ENCODE assay signal across 9 mouse cellular contexts in genomic region chr12:107980261-107980961, GRCm38 (mm10). TPM values are rescaled to one million over a fixed set of nuclear protein-coding genes. Genes with fewer than 3 reads are reported as not detected.
DNase-seq lines count a peak whose midpoint lies in the region; ATAC-seq and TF ChIP-seq lines count a peak whose summit lies in the region.
"Had no signal": no experiment of that assay in that cellular context is flagged by ENCODE, and none has a peak within 500 bp of the region (broad histone marks: within the 10 kb centered on the region; RNA-seq: fewer than 3 reads in every experiment).

No protein-coding gene starts in this region.

- 1% methylated on average over 51 of the region's 51 CpGs for WGBS in embryonic facial prominence, embryonic 12.5 days
- 2% methylated on average over 51 of the region's 51 CpGs for WGBS in intestine, embryonic 15.5 days
- WGBS in liver, embryonic 16.5 days (ENCODE audit: insufficient replicate concordance): 1% methylated on average over 51 of the region's 51 CpGs

- peak overlapping the region; percentile 31 for H3K4me3 ChIP-seq in left cerebral cortex, adult 2 months
- H3K4me3 ChIP-seq in embryonic facial prominence, embryonic 12.5 days: peak overlapping the region; percentile 35
- peak overlapping the region; percentile 46 for H3K4me3 ChIP-seq in intestine, embryonic 15.5 days (replicated peaks)
- H3K4me3 ChIP-seq in liver, embryonic 16.5 days (ENCODE audit: low read depth, low read length): peak overlapping the region; percentile 42
- H3K4me3 ChIP-seq: myocyte had no signal

- no peak for TF ChIP-seq CTCF in left cerebral cortex, adult 2 months (IDR thresholded peaks at IDR 0.05)

- peak overlapping the region; percentile 63 for H3K27ac ChIP-seq in left cerebral cortex, adult 2 months
- H3K27ac ChIP-seq in embryonic facial prominence, embryonic 12.5 days: peak overlapping the region; percentile 87
- peak overlapping the region; percentile 72 for H3K27ac ChIP-seq in intestine, embryonic 15.5 days
- H3K27ac ChIP-seq in liver, embryonic 16.5 days (ENCODE audit: low read length): no peak overlapping the region

- no peak for DNase-seq in left cerebral cortex, adult 2 months (ENCODE audit: extremely low spot score in 1 of 2, low spot score in 2 of 2)
- DNase-seq in left cerebral cortex, adult 8-10 months (ENCODE audit: low spot score in 2 of 2): no peak
- peak; percentile 59 for DNase-seq in testis, postnatal 14 days (ENCODE audit: low spot score)
- DNase-seq in cerebellum, adult 9-11 months: no peak
- DNase-seq in left cerebral cortex, postnatal 10 days (ENCODE audit: extremely low spot score in 1 of 2, low spot score in 2 of 2): no peak

- H3K36me3 ChIP-seq in embryonic facial prominence, embryonic 12.5 days: no peaks in the 10 kb centered on the region
- H3K36me3 ChIP-seq in intestine, embryonic 15.5 days: no peaks in the 10 kb centered on the region
- H3K36me3 ChIP-seq in liver, embryonic 16.5 days (ENCODE audit: control insufficient read depth, insufficient read depth): no peaks in the 10 kb centered on the region

- H3K27me3 ChIP-seq in embryonic facial prominence, embryonic 12.5 days: no peaks in the 10 kb centered on the region
- H3K27me3 ChIP-seq in intestine, embryonic 15.5 days (replicated peaks): no peaks in the 10 kb centered on the region
- peaks cover 62% of the 10 kb centered on the region for H3K27me3 ChIP-seq in liver, embryonic 16.5 days (ENCODE audit: control insufficient read depth, insufficient read depth, low read depth, low read length)

- H3K4me1 ChIP-seq in embryonic facial prominence, embryonic 12.5 days: peaks cover 73% of the 10 kb centered on the region
- H3K4me1 ChIP-seq in intestine, embryonic 15.5 days (replicated peaks): peaks cover 37% of the 10 kb centered on the region
- H3K4me1 ChIP-seq in liver, embryonic 16.5 days (ENCODE audit: control insufficient read depth, low read depth, low read length): no peaks in the 10 kb centered on the region

- intact Hi-C loops in left cerebral cortex, adult 2 months (cut with DNase I): no loop called here
- intact Hi-C loops in left cerebral cortex, postnatal 10 days (cut with DNase I): no loop called here

- H3K9ac ChIP-seq in embryonic facial prominence, embryonic 12.5 days: peak overlapping the region; percentile 65
- peak overlapping the region; percentile 56 for H3K9ac ChIP-seq in intestine, embryonic 15.5 days
- no peak overlapping the region for H3K9ac ChIP-seq in liver, embryonic 16.5 days (ENCODE audit: low read depth, low read length)

- peak overlapping the region; percentile 57 for H3K4me2 ChIP-seq in embryonic facial prominence, embryonic 12.5 days (replicated peaks)
- peak overlapping the region; percentile 97 for H3K4me2 ChIP-seq in intestine, embryonic 15.5 days (replicated peaks)
- H3K4me2 ChIP-seq in liver, embryonic 16.5 days (ENCODE audit: low read depth, low read length): peak overlapping the region; percentile 57

- H3K9me3 ChIP-seq in embryonic facial prominence, embryonic 12.5 days: no peaks in the 10 kb centered on the region
- H3K9me3 ChIP-seq in intestine, embryonic 15.5 days: no peaks in the 10 kb centered on the region
- no peaks in the 10 kb centered on the region for H3K9me3 ChIP-seq in liver, embryonic 16.5 days (replicated peaks; ENCODE audit: control insufficient read depth, low read length)

- ATAC-seq in embryonic facial prominence, embryonic 12.5 days (ENCODE audit: insufficient number of reproducible peaks, insufficient read depth, low FRiP score, low TSS enrichment): 0 out of 2 replicates have a peak, but pooled peaks have one; percentile 50
- peak; percentile 74 for ATAC-seq in intestine, embryonic 15.5 days
- ATAC-seq in liver, embryonic 16.5 days (ENCODE audit: low read depth): no peak

RNA-seq across cellular contexts. Expression of gene Bcl11b, which starts 23.0 kb away (rescaled TPM):
- 10 to 100 TPM; 57.8 to 69.0 TPM for total RNA-seq in left cerebral cortex, adult 2 months (2021)
- total RNA-seq in left cerebral cortex, adult 8-10 months (2022): 100 to 1,000 TPM in 2 of 4 experiments, 10 to 100 TPM in 2; 82.0 to 102 (median 95.3) TPM
- 39.4 and 41.5 TPM in 2 replicates for polyA plus RNA-seq in embryonic facial prominence, embryonic 12.5 days (2016; fragmentation: Nextera tagmentation; extraction: Ambion mirVana)
- polyA plus RNA-seq in intestine, embryonic 15.5 days (2015; fragmentation: Nextera tagmentation; extraction: Ambion mirVana): 6.7 and 6.9 TPM in 2 replicates
- 0.02 and 0.09 TPM in 2 replicates for polyA plus RNA-seq in liver, embryonic 16.5 days (2015; fragmentation: Nextera tagmentation; extraction: Ambion mirVana)
- 10 to 100 TPM; 66.1 to 75.1 TPM for total RNA-seq in left cerebral cortex, postnatal 10 days (2021)
- polyA plus RNA-seq: myocyte had no signal
